Mouse (Mus musculus) adrenal gland, adult 2 months (tissue): Measurements from ENCODE around the gene Bpnt1. TPM values are rescaled to one million over a fixed set of nuclear protein-coding genes. Genes with fewer than 3 reads are reported as not detected.
"Not testable (repeated sequence)": the region's sequence is repeated elsewhere in the genome, so short reads cannot be mapped to it uniquely, and the experiment has no call there.

Experiments used
- DNase-seq: peaks from one replicate; pipeline ENCODE4 v3.0.0; 2021
- long read RNA-seq: library from polyadenylated mRNA; stranded (forward); transcript quantifications from one replicate; pipeline ENCODE4 v2.0.0, GENCODE M21; 2021
- polyA plus RNA-seq: library from polyadenylated mRNA; depleted of rRNA; stranded (reverse); fragments of >200 nt; gene quantifications from 2 replicates; pipeline ENCODE4 v1.2.3, GENCODE M21; 2012; rRNA removed
- total RNA-seq, 2 experiments: library from RNA; stranded (reverse); gene quantifications; 2 replicates each; pipeline ENCODE4 v1.2.3; 2021

Bpnt1 gene
- total RNA-seq (100 to 1,000 TPM; 104 to 128 TPM), polyA plus RNA-seq (40.2 and 51.8 TPM in 2 replicates)
- long read RNA-seq, transcript Bpnt1-201 (9 exons, 2,200 nt): major isoform, 51 of 71 reads
- long read RNA-seq, transcript Bpnt1-205 (10 exons, 1,226 nt): minor isoform, 7 of 71 reads
- long read RNA-seq, partial matches to known transcripts: 3 of 71 reads
- long read RNA-seq, other reads (novel, unspliced or antisense): 8 of 71 reads

GRCm38 (mm10) chr1:185331983-185332430 lies at the start of gene Bpnt1:
Bpnt1 (plus strand) TSS chr1:185332149.
- peak; percentile 95 for DNase-seq

DNA sequence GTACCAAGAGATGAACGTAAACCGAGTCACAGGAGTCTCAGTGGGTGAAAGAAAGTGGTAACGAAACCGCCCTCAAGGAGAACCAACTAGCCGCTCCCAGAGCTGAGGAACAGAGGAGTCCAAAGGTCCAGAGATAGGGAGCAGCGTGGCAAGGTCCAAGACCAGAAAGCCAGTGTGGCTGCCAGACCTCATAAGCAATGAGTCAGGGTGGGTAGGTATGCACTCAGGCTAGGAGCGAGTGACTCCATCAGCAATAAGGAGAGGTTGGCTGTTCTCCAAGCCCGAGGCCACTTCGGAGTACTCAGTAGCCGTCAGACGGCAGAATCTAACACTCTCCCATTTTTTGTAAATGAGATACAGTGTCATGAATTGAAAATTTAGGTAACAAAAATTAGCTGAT lies 49.1 kb upstream of the Bpnt1 start:
- no peak for DNase-seq

DNA sequence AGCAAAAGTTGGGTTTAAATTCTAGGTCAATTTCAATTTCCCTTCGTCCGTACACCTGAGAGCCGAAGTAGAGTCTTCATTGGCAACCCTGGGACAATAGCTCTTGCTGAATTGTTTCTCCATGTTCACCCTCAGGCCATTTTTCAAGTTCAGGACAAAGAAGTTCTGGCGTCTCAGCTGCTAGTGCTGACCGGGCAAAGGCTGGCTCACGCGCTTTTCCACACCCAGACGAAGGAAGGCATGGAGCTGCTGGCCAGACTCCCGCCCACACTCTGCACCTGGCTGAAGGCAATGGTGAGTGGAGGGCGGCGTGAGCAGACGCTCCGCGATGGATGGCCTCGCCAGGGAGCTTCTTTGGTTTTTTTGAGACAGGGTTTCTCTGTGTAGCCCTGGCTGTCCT lies 48.7 kb upstream of the Bpnt1 start:
- no peak for DNase-seq

DNA sequence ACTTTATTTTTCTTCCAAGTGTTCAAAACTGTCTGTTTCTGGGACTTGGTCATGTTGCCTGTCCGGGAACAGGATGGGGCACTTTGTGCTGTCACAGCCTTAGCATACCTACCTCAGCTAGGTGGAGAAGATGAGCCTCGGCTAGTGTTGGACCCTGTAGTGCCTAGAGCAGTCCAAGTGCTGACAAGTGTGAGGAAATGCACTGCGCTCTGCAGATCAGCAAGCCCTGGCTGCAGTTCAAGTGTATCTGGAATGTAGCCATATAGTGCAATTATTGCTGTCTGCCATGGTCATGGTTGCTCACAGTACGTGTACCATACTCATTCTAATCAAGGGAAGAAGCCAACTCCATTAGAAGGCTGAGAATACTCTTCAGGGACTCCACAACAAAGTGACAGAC lies 47.2 kb upstream of the Bpnt1 start:
- DNase-seq: peak; percentile 88

DNA sequence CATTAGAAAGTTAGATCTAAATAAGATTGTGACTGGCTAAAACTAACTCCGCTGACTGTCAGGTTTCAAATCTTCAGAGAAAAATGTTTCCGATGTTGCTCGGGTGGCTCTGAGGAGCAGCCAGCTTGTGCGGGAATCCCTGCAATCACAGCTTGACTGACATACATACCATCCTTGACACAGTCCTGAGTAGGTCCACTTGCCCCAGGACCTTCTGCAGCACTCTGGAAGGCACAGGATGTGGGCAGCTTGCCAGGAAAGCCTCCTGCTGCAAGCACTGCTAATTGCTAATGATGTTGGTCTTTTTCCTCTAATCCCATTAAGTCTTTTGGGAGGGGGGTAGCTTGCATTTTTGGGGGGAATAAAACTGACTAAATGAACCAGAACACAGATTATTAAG lies 46.8 kb upstream of the Bpnt1 start:
- peak; percentile 71 for DNase-seq

- no peak for DNase-seq
Observed at GRCm38 (mm10) chr1:185287066-185287465, 44.9 kb upstream of the Bpnt1 start.

DNA sequence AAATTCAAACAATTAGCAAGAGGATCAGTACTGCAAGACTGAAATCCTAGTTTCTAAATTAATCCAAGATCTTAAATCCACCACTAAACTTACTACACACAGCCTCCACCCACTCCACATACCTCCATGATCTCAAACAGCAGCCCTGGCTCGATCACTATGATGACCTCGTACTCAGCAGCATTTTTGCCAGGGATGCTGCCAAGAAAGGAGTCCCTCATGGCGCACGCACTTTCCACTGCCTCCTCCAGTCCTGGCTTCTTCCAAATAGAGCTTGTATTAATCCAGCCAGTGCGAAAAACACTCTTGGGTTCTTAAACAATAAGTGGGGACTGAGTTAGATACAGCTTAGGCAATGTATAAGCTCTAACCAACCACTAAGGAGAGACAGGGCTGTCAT lies 42.7 kb upstream of the Bpnt1 start:
- DNase-seq: no peak

DNA sequence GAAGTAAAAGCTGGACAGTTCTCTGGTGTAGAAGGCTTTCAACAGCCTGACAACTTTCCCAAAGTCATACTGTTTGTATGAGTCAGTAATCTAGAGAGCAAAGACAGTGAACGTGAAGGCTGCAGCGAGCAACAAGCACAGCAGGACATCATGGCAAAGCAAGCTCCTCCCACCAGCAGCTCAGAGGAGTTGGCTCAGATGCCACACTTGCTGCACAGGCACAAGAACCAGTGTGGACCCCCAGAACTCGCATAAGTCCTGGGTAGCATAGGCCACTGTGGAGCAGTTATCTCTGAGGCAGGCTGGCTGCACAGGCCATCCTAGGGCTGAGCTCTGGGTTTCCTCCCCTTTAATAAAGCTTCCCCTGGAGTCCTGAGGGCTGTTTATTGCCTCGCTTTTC lies 40.6 kb upstream of the Bpnt1 start:
- no peak for DNase-seq

- DNase-seq: no peak
Observed at GRCm38 (mm10) chr1:185292646-185293360, 39.1 kb upstream of the Bpnt1 start.

DNA sequence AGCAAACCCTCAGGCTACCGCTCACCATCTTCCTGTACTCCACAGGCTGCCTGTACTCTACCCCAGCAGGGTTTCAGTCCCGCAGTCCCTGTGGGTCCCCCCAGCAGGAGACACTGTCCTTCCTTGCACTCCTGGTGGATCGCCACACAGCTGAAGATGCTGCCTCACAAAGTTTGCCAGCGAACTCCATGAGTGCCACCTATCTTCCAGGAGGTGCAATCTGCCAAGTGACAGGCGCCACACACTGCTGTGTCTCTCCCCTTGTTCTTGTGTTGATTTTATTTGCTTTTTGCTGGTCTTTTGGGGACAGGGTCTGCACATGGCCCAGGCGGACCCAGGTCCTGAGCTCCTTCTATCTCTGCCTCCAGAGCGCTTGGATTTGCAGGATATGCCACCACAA lies 35.1 kb upstream of the Bpnt1 start:
- DNase-seq: no peak

DNA sequence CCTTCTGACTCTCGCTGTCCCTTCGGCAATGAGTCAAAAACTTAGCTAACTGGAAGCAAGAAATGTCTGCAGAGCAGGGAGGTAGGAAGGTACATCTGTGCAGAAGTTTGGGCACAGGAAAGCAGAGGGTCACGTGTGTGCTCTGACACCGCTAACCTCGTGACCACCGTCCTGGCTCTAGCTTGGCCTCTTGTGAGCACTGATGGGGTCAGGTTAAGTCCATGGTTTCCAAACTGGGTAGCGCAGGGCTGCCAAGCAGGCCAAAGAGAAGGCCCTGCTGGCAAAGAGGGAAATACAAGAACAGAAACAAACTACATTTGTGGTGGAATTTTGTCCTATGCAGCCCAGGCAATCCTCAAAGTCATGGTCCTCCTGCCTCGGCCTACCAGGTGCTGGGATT lies 33.5 kb upstream of the Bpnt1 start:
- DNase-seq: peak; percentile 27

GRCm38 (mm10) chr1:185302816-185303215 lies 29.1 kb upstream of the Bpnt1 start:
- no peak for DNase-seq

DNA sequence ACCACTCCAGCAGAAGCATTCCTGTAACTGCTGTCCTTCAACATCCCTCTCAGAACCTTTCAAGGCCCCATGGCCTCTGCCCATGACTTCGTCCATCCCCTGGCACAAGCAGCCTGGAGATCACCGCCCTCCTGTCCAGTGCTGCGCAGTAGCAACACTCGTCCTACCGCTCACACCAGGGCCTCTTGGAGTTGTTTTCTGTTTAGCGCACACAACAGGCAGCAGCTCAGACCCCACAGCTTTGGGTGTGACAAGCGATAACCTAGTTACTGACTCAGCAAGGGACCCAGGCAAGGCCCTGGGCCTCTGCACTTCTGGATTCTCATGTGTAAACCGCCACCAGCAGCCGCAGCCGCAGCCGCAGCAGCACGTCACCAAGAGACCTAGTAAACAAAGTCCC lies 25.1 kb upstream of the Bpnt1 start:
- DNase-seq: no peak

DNA sequence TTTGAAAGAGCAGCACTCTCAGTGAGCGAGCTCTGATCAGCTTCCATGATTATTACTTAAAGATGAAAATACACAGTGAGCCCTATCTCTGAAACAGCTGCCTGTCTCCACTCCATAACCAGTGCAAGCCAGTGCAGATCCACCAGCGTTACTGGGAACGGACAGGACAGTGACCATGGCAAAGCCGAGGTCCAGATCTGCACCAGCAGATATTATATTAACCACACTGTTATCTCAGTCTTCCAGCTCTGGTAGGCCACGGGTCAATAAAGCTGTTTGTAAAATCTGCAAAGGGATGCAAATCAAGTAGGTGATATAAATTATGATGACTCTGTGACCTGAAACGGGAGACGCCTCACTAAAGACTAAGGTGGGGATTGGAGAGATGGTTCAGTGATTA lies 24.3 kb upstream of the Bpnt1 start:
- DNase-seq: no peak

- no peak for DNase-seq
Observed at GRCm38 (mm10) chr1:185308334-185308733, 23.6 kb upstream of the Bpnt1 start.

- peak; percentile 56 for DNase-seq
Observed at GRCm38 (mm10) chr1:185308908-185309307, 23.0 kb upstream of the Bpnt1 start.

DNA sequence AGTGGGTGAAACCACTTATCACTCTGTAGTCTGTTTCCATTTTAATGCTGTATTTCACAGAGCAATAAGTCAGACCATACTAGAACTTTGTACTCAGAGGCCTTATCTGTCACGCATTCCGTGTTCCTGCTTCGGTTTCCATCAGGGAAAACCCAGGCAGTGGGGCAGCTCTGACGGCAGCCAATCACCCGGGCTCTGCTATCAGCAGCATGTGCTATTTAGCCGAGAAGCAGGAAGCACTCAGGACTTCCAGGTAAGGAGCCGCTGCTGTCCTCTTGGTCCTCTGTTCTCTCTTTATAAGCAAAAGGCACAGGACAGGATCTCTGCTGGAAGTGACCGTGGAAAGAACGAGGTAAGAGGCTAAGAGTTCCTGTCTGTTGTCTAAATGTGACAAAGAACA lies 20.0 kb upstream of the Bpnt1 start:
- no peak for DNase-seq

DNA sequence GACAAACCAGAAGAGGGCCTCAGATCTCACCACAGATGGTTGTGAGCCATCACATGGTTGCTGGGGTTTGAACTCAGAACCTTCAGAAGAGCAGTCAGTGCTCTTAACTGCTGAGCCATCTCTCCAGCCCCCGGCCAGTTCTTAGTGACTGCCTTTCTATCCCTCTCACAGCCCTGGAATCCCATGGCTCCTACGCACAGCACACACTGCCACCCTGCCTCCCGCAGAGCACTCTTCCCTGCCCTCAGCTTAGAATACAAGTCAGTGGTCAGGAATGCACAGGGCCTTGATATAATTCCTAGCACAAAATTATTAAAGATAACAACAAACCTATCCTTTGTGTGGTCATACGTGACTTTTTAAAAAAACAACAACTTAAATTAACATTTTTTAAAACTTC lies 17.4 kb upstream of the Bpnt1 start:
- DNase-seq: no peak

GRCm38 (mm10) chr1:185315846-185316568 lies 15.9 kb upstream of the Bpnt1 start:
- DNase-seq: no peak

GRCm38 (mm10) chr1:185327754-185328345 lies 4.1 kb upstream of the Bpnt1 start:
- DNase-seq: not testable (repeated sequence)

DNA sequence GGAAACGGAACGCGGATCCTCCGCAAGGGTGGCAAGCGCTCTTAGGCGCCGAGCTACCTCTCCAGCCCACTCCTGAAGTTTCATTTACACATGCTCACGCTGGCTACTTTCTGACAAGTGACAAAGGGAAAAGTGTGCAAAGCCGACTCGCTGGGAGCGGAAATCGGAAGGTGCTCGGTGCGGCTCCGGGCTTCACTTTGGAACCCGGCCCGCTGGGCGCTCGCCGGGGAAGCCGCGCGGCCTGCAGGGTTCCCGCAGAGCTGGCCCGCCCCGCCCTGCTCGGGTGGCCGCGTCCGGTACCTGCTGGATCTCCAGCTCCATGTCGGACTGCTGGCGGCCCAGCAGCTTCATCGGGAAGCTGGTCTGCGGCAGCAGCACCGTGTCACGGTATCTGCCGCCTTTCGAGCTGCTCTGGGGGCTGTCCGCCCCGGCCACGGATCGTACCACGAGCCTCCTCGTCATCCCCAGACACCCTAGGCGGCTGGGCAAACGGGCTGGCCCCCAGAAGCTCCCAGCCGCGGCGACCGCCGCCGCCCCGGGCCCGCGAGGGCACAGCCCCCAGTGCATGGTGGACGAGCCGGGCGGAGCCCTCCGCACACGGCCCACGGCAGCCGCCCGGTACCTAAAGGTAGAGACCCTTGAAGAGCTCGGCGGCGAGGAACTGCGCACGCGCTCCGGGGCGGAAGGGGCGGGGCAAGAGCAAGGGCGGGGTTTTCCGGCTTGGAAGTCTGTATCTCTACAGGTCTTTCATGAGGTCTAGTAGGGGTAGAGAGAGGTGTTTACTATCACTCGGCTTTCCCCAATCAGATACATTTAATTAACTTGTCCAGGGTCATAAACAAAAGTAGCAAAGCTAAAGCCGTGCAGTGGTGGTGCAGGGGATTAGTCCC lies 3.0 kb upstream of the Bpnt1 start, which contains the start of gene Iars2:
Gene Iars2 (minus strand): TSS at position 676 of the 890 bp plus-strand sequence.
- peak; percentile 96 for DNase-seq

DNA sequence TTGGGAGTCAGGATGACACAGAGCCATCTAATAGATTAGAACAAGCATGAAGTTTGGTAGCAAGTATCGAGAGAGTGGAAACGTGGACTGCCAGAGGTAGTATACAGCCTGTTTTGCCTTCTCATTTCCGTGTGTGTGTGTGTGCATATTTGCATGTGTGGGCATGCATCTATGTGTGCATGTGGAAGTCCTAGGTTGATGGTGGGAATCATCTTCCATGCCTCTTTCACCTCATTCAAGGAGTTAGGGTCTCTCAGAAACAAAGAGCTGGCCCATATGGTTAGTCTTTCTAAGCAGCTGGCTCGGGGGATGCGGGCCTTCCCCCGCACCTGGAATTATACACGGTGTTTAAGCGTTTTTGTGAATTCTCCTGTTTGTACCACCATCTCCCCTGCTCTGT lies 2.1 kb upstream of the Bpnt1 start:
- no peak for DNase-seq
